Mouse (Mus musculus) mouse embryonic stem cell (cell line): ENCODE data around the gene Slc4a3.

Experiments
- in situ Hi-C, 2 experiments: fragments of 300-500 bp; cut with MboI; formaldehyde crosslinking; loops; 1 replicate in 1 of 2; 3 replicates in 1 of 2; pipeline ENCODE4 v1.14.3; 2019 to 2020; ENCODE audit warnings: low sequenced_read_pairs in 2 of 2, low pct_unique_long_range_greater_than_20kb in 1 of 2, mixed read lengths in 1 of 2; ENCODE audit not compliant: unreplicated experiment in 1 of 2

Slc4a3 gene

DNA sequence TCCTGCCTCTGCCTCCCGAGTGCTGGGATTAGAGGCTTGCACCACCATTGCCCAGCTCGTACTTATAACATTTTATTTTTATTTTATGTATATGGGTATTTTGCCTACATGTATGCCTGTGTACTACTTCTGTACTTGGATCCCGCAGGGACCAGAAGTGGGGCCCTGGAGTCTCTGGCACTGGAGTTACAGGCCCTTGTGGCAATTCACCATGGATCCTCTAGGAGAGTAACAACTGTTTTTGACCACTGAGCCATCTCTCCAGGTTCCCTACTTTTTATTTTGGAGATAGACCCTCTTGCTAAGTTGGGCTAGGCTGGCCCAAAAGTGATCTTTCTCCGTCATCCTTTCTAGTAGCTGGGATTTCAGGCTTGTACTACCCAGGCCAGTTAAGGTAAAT lies 27.6 kb upstream of the Slc4a3 start:
- in situ Hi-C loops: no loop called here

DNA sequence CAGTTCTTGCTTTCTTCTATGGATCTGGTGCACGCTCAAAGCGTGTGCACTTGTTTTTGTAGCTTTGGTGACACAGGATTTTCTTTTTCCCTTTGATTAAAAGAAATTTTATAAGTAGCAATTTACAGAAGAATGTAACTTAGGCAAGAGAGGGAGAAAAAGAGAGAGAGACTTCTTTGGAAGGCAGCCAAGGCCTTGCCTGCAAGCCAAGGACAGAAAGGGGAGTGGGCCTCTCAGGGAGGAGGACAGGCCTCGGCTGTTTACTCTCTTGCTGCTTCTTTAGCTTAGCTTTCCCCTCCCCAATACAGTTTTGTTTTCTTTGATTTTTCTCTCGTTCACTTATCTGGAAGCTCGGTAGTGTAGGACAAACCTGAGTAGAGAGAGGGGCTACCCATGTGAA lies 26.5 kb upstream of the Slc4a3 start:
- in situ Hi-C loops: no loop called here

DNA sequence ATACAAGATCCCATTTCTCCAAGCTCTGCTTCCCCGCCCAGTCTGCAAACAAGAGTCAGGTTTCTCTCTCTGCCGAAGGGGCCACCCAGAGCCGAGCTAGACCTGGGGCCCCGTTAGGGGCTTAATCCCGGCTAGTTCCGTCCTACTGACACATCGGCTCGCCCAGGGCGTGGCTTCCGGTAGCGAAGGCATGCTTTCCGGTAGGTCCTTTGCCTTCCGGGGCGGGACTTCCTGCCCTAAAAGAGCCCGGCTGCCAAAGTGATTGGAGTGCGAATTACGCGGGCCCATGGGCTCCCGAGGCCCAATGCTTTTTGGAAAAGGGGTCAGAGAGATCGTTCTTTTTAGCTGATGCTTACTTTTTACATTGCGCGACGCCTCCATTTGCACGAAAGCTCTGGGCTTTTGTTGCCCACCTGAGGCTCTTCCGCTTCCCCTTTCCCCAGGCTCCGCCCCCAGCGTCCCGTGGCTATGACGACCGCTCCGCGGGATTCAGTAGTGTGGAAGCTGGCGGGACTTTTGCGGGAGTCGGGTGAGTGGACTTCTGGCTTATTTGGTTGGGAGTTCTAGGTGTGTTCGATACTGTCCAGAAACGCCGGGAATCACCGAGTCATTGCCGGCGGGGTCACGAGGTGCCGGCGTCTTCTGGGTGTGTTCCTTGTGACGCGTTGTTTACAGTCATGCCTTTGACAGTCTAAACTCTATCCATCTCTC lies 24.6 kb upstream of the Slc4a3 start, which contains the start of gene Stk11ip:
Stk11ip (plus strand) TSS at position 209 of the 711 bp plus-strand sequence.
- in situ Hi-C loops: no loop called here

DNA sequence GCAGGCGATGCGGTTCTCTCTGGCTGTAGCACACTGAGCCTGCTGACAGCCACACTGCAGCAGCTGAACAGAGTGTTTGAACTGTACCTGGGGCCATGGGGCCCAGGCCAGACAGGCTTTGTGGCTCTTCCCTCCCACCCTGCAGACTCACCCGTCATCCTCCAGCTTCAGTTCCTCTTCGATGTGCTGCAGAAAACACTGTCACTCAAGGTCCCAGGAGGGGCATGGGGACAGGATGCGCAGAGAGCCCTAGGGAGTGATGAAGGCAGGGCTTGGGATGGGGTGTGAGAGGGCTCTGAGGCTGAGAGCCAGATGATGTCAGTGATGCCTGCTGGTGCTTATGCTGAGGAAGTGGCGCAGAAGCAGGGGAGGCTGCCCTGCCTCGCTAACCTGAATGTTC lies 21.4 kb upstream of the Slc4a3 start:
- in situ Hi-C loops: no loop called here

DNA sequence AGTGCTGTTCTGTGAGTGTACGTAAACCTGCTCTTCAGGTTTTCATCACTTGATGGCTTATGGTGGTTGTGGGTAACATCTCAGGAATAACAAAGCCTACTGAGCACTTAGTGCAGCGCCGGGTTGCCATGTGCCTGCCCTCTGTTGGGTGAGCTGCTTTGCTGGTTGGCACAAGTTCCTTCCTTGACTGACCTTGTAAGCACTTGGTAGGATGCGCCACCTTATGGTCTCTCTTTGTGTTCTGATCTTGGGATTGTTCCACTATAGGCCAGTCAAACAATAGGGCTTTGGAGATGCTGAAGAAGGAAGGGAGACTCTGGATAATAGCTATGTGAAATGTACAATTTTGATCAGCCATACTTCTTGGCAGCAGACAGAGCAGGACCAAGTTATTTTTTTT lies 15.5 kb upstream of the Slc4a3 start:
- in situ Hi-C loops: no loop called here

DNA sequence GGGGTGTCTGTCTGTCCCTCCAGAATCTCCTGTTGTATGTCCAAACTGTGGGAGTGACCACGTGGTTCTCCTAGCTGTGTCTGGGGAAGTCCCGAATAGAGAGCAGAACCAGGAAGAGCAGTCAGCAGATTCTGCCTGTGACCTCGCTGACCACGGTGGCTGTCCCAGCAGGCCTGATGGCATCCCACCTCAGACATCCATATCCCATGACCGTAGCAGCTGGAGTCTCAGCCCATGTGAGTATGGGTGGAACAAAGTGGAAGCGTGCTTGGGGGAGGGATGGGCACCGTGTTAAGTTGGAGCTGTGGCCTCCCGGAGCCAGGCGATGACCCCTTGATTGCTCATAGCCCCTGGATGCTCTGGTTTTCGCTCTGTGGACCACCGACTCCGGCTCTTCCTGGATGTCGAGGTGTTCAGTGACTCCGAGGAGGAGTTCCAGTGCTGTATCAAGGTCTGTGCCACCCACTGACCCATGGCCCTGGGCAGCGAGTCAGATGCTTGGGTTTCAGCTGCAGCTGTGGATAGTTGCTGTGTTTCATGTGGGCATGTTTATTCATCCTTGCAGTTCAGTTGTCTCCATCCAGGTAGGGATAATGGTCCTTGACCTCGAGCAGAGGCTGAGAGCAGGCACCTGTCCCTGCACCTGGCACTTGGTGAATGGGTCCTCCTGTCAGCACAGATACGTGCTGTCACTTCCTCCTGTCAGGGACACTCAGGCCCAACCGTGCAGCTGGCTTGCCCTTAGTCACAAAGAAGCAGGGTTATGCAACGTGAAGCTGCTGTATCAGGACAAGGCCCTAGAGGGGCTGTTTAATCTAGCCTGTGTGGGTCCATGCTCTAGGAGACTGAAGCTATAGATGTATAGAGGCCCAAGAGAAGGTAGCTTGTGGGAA lies 13.5 kb upstream of the Slc4a3 start:
- in situ Hi-C loops: no loop called here

DNA sequence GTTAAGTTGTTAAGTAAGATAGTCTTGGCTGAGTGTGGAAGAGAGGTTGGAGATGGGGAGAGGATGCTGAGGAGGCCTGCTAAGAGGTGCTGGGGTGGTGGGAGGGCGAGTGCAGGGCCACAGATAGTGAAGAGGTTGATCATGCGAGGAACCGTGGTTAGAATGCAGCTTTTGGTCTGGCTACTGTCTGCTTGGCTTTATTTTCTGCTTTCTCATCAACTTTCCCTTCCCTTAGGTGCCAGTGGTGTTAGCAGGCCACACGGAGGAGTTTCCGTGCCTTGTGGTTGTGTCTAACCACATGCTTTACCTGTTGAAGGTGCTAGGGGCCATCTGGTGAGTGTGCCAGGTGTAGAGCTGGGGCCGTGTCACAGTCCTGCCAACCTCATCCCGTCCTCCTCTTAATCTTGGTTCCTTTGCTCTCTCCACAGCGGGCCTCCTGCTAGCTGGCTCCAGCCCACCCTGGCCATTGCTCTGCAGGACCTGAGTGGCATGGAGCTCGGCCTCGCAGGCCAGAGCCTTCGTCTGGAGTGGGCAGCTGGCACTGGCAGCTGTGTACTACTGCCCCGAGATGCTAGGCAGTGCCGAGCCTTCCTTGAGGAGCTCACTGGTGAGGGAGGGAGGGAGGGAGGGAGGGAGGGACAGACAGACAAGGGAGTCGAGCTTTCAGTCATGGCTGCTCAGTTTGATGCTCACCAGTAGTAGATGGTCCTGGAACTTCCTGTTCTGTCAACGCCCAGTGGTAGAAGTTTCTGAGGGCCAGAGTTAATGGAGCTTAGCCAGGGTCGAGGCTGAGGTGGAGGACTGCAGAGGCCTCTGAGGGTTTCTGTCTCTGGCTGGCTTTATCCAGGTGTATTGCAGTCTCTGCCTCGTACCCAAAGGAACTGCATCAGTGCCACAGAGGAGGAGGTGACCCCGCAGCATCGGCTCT lies 12.5 kb upstream of the Slc4a3 start:
- in situ Hi-C loops: no loop called here

DNA sequence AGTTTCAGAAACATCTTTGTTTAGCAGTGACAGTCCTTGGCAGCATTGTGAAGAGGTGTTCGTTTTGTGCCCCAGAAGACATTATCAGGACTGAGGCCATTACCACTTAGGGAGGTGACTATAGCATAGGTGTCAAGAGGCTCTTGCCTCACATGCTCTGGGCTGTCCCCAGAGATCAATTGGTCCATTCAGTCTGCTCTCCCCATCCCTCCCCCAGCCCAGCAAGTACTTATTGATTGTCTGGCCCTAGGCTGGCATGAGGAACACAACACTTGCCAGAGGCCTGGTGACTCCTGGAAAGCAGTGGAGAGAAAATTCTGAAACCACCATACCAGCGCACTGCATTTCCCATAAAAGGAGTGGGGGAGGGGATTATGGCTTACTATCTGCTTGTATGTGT lies 8.5 kb upstream of the Slc4a3 start:
- in situ Hi-C loops: no loop called here

DNA sequence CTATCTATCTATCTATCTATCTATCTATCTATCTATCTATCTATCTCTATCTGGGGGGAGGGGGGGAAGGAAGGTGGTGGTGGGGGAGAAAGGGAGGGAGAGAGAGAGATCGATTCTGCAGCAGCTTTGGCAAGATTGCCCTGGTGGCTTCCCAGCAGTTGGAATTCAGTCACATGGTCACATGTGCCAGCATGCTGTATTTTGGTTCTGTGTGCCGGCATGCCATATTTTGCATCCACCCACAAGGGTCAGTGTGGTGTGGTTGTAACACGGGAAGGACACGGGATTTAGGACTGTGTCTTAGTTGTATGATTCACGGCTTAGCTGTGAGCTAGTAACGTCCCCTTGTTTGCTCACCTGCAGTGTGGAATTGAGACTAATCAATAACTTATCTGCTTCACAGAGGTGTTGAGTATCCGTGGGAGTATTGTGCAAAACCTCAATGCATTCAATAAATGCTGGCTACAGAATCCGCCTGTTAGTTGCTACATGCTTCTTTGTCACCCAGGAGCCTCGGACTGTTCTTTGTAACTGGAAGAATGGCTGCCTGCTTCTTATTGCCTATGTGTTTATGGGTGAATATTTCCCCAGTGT lies 7.4 kb upstream of the Slc4a3 start:
- in situ Hi-C loops: no loop called here

DNA sequence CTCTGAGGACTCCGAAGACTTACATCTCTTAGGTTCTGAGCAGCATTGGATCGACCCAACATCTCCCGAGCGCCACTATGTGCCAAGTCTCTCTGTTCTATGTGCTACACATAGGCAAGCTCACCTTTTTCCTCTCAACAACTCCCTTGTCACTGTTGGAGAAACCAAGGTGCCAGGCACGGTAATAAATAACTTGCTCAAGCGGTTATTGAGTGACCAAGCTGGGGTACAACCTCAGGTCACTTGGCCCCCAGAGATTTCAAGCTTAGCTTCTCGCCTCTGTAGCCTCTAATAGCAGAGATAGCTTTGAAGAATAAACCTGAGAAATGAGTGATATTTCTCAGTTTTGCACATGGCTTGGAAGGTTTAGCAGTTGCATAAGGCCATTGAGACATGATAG lies 4.6 kb upstream of the Slc4a3 start:
- in situ Hi-C loops: no loop called here

DNA sequence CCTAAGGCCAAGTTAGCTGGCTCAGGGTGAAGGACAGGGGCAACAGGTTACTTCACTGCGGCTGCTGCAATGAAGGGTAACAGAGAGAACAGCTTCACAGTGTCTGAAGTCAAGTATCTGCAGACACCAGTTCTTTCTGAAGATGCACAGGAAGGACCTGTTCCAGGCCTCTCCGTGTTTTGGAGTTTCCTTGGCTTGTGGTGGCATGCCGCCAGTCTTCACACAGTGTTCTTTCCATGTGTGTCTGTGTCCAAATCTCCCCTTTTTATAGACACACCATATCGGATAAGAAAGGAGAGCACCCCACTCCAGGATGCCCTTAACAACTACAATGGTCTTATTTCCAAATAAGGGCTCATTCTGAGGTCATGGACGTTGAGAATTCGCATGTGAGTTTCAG lies 1.7 kb upstream of the Slc4a3 start:
- in situ Hi-C loops: no loop called here

DNA sequence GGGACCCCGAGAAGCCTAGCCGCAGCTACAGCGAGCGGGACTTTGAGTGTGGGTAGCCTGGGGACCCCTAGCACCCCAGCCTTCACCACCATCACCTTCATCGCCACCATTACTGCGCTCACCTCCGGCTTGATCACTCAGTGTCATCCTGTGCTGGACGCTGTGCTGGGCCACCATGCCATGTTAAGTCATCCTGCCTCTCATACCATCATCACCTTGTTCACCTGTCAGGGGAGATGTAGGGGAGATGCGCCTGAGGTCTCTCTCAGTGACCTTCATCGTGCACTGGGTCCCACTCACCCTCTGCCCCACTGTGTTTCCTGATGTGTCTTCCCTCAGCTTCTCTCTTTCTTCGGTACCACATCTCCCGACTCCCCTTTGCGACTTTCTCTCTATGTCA lies 1.3 kb downstream of the Slc4a3 start:
- in situ Hi-C loops: no loop called here

DNA sequence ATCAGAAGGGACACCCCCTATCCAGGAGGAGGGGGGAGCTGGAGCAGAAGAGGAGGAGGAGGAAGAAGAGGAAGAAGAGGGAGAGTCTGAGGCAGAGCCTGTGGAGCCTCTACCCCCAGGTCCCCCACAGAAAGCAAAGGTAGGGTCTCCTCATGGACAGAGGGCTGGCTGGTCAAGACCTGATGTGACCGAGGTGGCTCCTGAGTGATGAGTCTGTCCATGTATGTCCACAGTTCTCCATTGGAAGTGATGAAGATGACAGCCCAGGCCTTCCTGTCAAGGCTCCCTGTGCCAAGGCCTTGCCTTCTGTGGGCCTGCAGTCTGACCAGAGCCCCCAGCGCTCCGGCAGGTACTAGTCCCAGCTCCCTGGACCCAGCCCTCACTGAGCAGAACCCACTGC lies 2.0 kb downstream of the Slc4a3 start:
- in situ Hi-C loops: no loop called here

DNA sequence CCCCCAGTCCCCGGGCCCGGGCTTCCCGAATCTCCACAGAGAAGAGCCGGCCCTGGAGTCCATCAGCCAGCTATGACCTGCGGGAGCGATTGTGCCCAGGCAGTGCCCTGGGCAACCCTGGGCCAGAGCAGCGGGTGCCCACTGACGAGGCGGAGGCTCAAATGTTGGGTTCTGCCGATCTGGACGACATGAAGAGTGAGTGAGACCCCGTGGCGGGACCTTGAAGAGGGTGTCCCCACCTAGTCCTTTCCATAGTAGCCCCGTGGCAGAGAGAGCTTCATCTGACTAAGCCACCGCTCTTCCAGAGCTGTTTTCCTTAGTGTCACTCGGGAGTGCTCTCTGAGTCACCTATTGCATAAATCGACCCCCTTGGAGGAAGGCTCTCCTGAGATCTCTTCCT lies 2.8 kb downstream of the Slc4a3 start:
- in situ Hi-C loops: no loop called here

DNA sequence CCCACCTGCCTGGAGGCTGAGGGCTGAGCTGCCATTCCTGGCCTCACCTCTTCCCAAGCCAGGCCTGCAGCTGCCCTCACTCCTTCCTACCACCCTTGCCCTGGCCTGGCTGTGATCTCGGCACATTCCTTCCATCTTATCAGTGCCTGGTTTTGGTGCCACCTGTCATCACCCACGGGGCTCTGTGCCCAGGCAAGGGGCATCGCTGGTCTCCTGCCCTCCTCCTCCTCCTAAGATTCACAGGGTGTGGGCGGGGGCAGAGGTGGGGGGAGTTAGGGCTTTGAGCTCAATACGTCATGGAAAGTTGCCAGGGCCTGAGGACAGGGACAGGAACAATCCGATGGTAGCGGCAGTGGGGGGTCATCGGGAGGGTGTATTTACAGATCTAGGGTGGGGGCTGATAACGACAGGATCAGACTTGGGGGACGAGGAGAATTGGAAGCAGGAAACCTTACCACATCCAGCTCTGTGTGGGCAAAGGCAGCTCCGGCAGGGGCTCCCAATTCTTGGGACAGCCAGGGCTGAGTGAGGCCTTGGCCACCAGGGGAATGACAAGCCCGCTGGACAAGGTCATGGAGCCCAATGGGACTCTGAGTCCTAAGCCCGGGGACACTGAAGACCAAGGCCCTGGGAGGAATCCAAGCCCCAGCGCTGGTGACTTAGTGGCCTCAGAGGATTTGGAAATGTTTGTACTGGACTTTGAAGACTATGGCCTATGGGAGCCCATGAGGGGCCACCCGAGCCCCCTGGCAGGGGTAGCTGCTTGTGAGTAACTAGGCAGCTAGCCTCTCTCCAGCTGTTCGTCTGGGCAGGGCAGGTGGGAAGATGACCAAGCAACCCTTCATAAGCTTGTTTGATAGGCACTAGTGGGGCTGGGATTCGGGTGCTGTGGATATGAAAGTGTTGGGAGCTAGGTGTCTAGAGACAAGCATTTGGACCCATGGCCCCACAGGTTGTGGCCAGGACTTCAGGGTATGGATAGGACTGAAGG lies 3.5 kb downstream of the Slc4a3 start:
- in situ Hi-C loops: no loop called here

DNA sequence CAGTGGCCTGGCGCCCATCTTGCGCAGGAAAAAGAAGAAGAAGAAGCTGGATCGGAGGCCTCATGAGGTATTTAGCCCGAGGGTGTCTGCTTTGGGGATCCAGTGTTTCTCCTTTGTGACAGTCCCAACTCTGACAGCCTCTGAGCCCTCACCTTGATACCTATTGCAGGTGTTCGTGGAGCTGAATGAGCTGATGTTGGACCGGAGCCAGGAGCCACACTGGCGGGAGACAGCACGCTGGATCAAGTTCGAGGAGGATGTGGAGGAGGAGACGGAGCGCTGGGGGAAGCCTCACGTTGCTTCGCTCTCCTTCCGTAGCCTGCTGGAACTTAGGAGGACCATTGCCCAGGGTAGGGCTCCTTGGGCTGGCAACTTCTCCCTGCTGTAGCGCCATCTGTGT lies 4.5 kb downstream of the Slc4a3 start:
- in situ Hi-C loops: no loop called here

DNA sequence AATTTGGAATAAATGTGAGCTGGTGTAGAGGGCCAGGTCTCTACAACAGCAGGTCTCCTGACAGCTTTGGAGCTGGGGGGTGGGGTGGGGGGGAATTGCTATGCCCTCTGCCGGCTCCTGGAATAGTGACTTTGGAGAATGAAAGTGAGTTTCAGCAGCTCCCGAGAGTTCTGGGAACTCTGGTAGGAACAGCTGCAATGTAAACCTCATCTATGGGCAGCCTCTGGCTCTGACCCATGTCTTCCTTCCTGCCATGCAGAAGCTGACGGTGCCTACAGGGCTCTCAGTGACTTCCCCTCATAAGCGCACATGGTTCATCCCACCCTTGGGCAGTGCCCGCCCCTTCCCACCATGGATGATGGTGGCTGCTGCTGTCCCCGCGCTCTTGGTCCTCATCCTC lies 9.6 kb downstream of the Slc4a3 start:
- in situ Hi-C loops: loop anchor here (5.0 kb wide), 2 partner anchors 58 to 78 kb away; partner anchors contain the start of genes Chpf (in 1 of the 2) and Tmem198 (in 1 of the 2)
